Mouse (Mus musculus) liver, postnatal 0 days (tissue): Measurements from ENCODE around the gene Elovl6.

ENCODE experiments used
- CTCF ChIP-seq: sonication (generic); IDR thresholded peaks from 2 replicates; pipeline ENCODE4 v1.5.1; 2016; ENCODE audit warnings: antibody characterized with exemption, low read depth
- EP300 ChIP-seq: IDR thresholded peaks from 2 replicates; pipeline ENCODE4 v1.6.1; 2016; ENCODE audit warnings: antibody characterized with exemption, low read depth, mild to moderate bottlenecking

- TF ChIP-seq CTCF = peak; percentile 78
- TF ChIP-seq EP300 = no peak
Observed at GRCm38 (mm10) chr3:129686698-129687333, 154.7 kb downstream of the Elovl6 start.
